Mouse (Mus musculus) thymus, adult 2 months (tissue): ENCODE measurements around the gene Ccnjl. TPM values are rescaled to one million over a fixed set of nuclear protein-coding genes. Genes with fewer than 3 reads are reported as not detected.

Source experiments
- DNase-seq: peaks from one replicate; pipeline ENCODE4 v3.0.0; 2021
- H3K27ac ChIP-seq: fragments of 200-500 bp; 2 replicates; pipeline ENCODE4 v1.5.1; 2012; ENCODE audit warnings: low read length, control low read depth; ENCODE audit not compliant: control insufficient read depth, insufficient read depth
- H3K27me3 ChIP-seq: fragments of 200-500 bp; 2 replicates; pipeline ENCODE4 v1.6.1; 2012; ENCODE audit warnings: mild to moderate bottlenecking, low read length, moderate library complexity, mixed read lengths; ENCODE audit not compliant: control insufficient read depth, insufficient read depth
- H3K36me3 ChIP-seq: fragments of 200-500 bp; 2 replicates; pipeline ENCODE4 v1.6.1; 2012; ENCODE audit warnings: mild to moderate bottlenecking, low read length, moderate library complexity; ENCODE audit not compliant: control insufficient read depth, insufficient read depth
- H3K4me1 ChIP-seq: fragments of 200-500 bp; replicated peaks from 2 replicates; pipeline ENCODE4 v1.6.1; 2012; ENCODE audit warnings: low read length; ENCODE audit not compliant: control insufficient read depth, insufficient read depth
- H3K4me3 ChIP-seq: fragments of 200-500 bp; 2 replicates; pipeline ENCODE4 v1.5.1; 2012; ENCODE audit warnings: mild to moderate bottlenecking, low read length, control low read depth, moderate library complexity; ENCODE audit not compliant: control insufficient read depth, insufficient read depth
- CTCF ChIP-seq: fragments of 200-500 bp; IDR thresholded peaks from 2 replicates; pipeline ENCODE4 v1.5.1; 2012; ENCODE audit warnings: mild to moderate bottlenecking, control low read depth, low read length, moderate library complexity, borderline replicate concordance; ENCODE audit not compliant: control insufficient read depth, poor library complexity, insufficient read depth; ENCODE audit errors: extremely low read depth
- POLR2A ChIP-seq: fragments of 200-500 bp; IDR thresholded peaks from 2 replicates; pipeline ENCODE4 v1.6.1; 2012; ENCODE audit warnings: mild to moderate bottlenecking, low read length, control low read depth, moderate library complexity; ENCODE audit not compliant: control insufficient read depth, poor library complexity, insufficient read depth; ENCODE audit errors: extremely low read depth
- WGBS: fragments of 180-500 bp; shearing (Covaris S2); methylation state at CpG from one replicate; pipeline ENCODE4 v1.1.7; 2018; 5-methylcytosine and 5-hydroxymethylcytosine counted together
- polyA plus RNA-seq: library from polyadenylated mRNA; depleted of rRNA; stranded (reverse); fragments of >200 nt; gene quantifications from 2 replicates; pipeline ENCODE4 v1.2.3, GENCODE M21; 2012; rRNA removed

Ccnjl gene
- 9.4 and 10.3 TPM in 2 replicates for polyA plus RNA-seq

GRCm38 (mm10) chr11:43528683-43529499 lies at the start of gene Ccnjl:
Ccnjl (plus strand) TSS chr11:43528784.
- TF ChIP-seq CTCF, result peak; percentile 12; the same call in 1 of the 2 replicates
- TF ChIP-seq POLR2A, result peak; percentile 58
- Histone ChIP-seq H3K27me3 (no peaks in the 10 kb centered on the region), H3K4me3 (peak within 1 kb of the TSS; percentile 81), H3K27ac (no peak within 1 kb of the TSS), H3K4me1 (peaks cover 3% of the 10 kb centered on the region), H3K36me3 (no peaks in the 10 kb centered on the region)
- peak; percentile 68 for DNase-seq
- under 1% methylated on average over 79 of the region's 79 CpGs for WGBS

- TF ChIP-seq POLR2A, result no peak
- no peak for TF ChIP-seq CTCF
Measured at GRCm38 (mm10) chr11:43479376-43479775, 49.2 kb upstream of the Ccnjl start.

GRCm38 (mm10) chr11:43480561-43480960 lies 48.0 kb upstream of the Ccnjl start:
- DNase-seq, result no peak
- Histone ChIP-seq H3K4me3 (no peak overlapping the region), H3K27ac (no peak overlapping the region), H3K4me1 (no peaks in the 10 kb centered on the region), H3K27me3 (no peaks in the 10 kb centered on the region), H3K36me3 (no peaks in the 10 kb centered on the region)
- 75% methylated on average over 5 of the region's 5 CpGs for WGBS
- TF ChIP-seq CTCF (no peak), POLR2A (no peak)

More at GRCm38 (mm10) chr11:43479376-43479775, 49.2 kb upstream of the Ccnjl start:
- Histone ChIP-seq H3K4me1 (peaks cover 2% of the 10 kb centered on the region; the same call in 1 of the 2 replicates), H3K27ac (no peak overlapping the region), H3K36me3 (no peaks in the 10 kb centered on the region), H3K4me3 (no peak overlapping the region), H3K27me3 (no peaks in the 10 kb centered on the region)
- 95% methylated on average over 3 of the region's 3 CpGs for WGBS
- DNase-seq, result no peak

- Histone ChIP-seq H3K27ac (no peak overlapping the region), H3K4me1 (no peaks in the 10 kb centered on the region), H3K4me3 (no peak overlapping the region), H3K36me3 (no peaks in the 10 kb centered on the region), H3K27me3 (no peaks in the 10 kb centered on the region)
- WGBS, result 83% methylated on average over 3 of the region's 3 CpGs
- no peak for DNase-seq
- no peak for TF ChIP-seq CTCF
- no peak for TF ChIP-seq POLR2A
Measured at GRCm38 (mm10) chr11:43481672-43482522, 46.7 kb upstream of the Ccnjl start.

GRCm38 (mm10) chr11:43483122-43483792 lies 45.3 kb upstream of the Ccnjl start:
- no peak overlapping the region for H3K27ac ChIP-seq

GRCm38 (mm10) chr11:43484057-43484456 lies 44.5 kb upstream of the Ccnjl start:
- H3K27me3 ChIP-seq, result no peaks in the 10 kb centered on the region
- TF ChIP-seq POLR2A, result no peak
- TF ChIP-seq CTCF, result no peak
- H3K36me3 ChIP-seq, result no peaks in the 10 kb centered on the region
- DNase-seq, result no peak
- no peaks in the 10 kb centered on the region for H3K4me1 ChIP-seq
- 85% methylated on average over 4 of the region's 4 CpGs for WGBS
- H3K4me3 ChIP-seq, result no peak overlapping the region
- H3K27ac ChIP-seq, result no peak overlapping the region

More at GRCm38 (mm10) chr11:43483122-43483792, 45.3 kb upstream of the Ccnjl start:
- H3K27me3 ChIP-seq, result no peaks in the 10 kb centered on the region
- DNase-seq, result no peak
- 65% methylated on average over 6 of the region's 6 CpGs for WGBS
- H3K36me3 ChIP-seq, result no peaks in the 10 kb centered on the region
- no peak overlapping the region for H3K4me3 ChIP-seq
- TF ChIP-seq POLR2A, result no peak
- TF ChIP-seq CTCF, result no peak
- H3K4me1 ChIP-seq, result no peaks in the 10 kb centered on the region
